Mouse (Mus musculus): ENCODE measurements around the gene Dmac2.

- TF ChIP-seq POLR2A (IDR thresholded peaks at IDR 0.05; ENCODE audit: control insufficient read depth, extremely low read depth, insufficient read depth, low read length, poor library complexity) (no peak), CTCF (IDR thresholded peaks at IDR 0.05; ENCODE audit: borderline replicate concordance, control insufficient read depth, extremely low read depth, insufficient read depth, low read length, poor library complexity) (no peak)
These were observed 443 bp downstream of the Dmac2 start for GRCm38 (mm10) chr7:25619722-25619991.

Data from thymus, adult 2 months (tissue).